Mouse (Mus musculus) adrenal gland, postnatal 36 days (tissue): ENCODE data around the gene Ttc28. TPM values are rescaled to one million over a fixed set of nuclear protein-coding genes. Genes with fewer than 3 reads are reported as not detected.

Source experiments
- DNase-seq, 2 experiments: peaks; one replicate each; pipeline ENCODE4 v3.0.0; 2021; ENCODE audit warnings: mixed read lengths in 1 of 2
- total RNA-seq, 2 experiments: library from RNA; stranded (reverse); gene quantifications; 2 replicates each; pipeline ENCODE4 v1.2.3; 2021

Ttc28 gene
- total RNA-seq, 2 experiments from 2014 or later, result 18.5 to 21.9 TPM

DNA sequence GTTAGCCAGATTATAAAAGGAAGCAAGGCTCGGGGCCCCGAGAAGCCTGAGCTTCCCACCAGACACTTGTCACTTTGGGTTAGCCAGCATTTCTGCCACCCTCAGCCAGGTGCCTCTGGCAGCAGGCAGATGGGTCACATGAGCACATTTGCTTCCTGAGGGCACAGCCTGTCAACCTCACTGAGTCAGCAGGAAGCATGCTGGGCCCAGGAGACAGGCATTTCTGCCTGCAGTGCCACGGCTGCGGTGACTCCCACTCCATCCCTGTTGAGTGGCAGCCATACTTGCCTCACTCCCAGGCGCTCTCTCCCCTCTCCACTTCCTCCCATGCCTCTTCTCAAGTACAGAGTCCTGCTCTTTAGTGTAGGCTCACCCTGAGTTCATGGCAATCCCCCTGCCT, 395.3 kb downstream of the Ttc28 start:
- no peak for DNase-seq

DNA sequence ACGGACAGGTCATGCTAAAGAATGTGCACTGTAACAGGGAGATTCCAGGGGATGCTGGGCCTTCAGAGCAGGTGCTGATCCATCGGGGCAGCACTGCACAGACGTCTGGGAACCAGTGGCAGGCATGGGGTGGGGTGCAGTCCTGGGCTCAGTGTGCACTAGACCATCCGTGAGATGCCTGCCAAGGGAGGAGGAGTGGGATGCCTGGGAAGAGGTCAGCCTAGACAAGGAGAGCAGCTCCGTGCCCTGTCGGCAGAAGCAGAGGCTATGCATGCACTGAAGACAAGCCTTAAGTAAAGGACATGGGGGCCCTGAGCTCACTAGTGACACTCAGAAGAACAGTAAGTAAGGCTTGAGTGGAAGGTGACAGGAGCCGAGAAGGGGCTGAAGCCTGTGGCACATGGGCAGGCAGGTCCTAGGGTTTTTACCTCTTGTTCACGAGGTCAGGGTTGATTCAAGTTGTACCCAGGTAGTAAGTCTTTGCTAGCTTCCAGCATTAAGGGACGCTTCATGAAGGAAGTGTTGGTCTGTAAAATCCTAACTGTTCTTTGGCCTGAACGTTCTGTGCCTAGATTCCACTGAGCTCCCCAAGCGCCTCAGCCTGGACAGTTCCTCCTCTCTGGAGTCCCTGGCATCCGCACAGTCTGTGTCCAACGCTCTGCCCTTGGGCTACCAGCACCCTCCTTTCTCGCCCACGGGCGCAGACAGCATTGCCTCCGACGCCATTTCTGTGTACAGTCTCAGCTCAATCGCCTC, 405.0 kb downstream of the Ttc28 start:
- DNase-seq, result no peak

DNA sequence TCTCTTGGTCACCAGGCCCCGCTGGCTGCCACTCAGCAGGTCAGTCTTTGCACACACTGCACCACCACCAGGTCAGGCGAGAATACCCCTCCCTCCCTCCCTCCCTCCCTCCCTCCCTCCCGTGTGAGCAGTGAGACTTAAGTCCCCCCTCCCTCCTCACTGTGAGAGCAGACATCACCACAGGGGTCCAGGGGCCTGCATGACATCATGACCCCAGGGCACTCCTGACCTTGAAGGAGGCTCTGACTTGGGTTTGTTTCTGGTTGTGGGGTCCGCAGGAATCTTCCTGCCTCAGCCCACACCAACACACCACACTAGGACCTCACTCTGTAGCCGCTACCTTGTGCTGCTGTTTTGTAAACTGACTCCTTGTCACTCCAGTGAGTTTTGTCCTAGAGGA, 408.0 kb downstream of the Ttc28 start:
- no peak for DNase-seq

DNA sequence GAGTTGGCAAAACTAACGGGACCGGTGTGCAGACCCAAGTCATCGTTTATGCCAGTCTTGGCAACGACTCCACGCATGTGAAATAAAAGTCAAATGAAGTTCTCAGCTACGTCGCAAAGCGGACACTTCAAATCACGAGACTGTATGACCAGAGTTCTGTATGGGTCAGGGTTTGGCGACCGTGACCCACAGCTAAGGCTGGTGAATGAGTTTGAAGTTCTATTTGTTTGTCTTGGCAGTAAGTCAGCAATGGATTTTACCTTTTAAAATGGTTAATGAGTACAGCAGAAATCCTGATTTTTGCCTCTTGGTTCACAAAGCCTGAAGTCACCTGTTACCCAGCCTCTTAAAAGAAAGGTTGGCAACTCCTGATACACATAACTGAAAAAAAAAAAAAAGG, 408.9 kb downstream of the Ttc28 start:
- DNase-seq, result no peak

DNA sequence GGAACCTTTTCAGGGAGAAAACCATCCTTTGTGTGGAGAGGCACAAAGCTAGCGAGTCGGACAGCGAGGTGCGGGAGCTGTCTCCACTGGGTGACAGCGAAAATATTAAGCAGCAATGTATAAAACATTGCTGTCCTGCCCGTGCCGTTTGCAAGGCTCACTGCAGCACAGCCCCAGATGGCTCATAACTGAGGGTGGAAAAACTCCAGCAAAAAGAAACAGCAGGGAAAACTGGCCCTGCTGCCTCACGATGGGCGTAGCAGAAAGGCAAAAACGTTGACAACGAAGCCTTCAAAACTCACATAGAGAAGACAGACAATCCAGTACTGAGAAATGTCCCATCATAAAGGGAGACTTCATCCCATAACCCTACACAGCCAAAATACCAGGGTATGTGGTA, 410.5 kb downstream of the Ttc28 start:
- DNase-seq, result no peak

DNA sequence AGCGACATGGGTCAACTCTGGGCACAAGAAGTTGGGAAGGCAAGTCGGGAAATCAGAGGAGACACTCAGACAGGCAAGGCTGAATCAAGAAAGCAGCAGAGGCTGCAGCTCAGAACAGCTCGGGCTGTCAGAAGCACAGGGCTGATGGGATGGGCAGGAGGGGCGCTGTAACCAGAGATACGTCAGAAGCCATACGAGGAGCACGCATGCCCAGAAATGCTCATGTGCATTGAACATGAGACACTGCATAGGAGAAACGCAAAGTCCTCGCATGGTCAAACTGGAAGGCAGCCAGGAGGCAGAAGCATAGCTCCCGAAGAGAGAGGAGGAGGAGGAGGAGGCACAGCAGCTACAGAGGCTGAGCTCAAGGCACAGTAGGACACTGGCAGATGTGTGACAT, 412.0 kb downstream of the Ttc28 start:
- no peak for DNase-seq

DNA sequence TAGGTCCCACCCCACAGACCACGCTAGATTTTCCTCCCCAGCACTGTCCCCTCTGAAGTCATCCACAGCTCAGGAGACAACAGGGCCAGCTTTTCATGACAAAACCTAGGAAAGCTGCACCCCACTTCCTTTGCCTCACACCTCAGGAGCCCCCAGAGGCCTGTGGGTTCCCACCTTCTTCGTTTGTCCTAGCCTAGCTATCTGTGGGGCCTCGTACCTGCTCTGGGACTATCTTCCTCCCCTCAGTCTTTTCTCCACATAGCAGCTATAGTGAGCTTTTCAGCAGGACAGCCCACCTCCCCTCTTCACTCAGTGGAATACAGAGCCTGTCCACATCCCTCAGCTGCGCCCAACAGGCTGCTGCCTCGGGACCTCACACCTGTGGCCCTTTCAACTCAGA, 418.2 kb downstream of the Ttc28 start:
- no peak for DNase-seq

DNA sequence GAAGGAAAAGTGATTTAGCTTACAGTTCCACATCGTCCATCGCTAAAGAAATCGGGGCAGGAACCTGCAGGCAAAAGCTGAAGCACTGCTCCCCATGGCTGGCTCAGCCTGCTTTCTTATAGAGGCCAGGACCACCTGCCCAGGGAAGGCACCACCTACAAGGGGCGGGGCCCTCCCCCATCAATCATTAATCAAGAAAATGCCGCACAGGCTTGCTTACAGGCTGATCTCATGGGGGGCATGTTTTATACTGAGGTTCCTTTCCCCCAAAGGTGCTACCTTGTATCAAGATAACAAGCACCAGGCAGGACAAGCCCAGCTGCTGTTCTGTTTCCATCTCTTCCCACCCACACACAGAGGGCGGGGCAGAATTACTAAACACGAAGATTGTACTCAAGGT, 419.1 kb downstream of the Ttc28 start:
- DNase-seq, result no peak

DNA sequence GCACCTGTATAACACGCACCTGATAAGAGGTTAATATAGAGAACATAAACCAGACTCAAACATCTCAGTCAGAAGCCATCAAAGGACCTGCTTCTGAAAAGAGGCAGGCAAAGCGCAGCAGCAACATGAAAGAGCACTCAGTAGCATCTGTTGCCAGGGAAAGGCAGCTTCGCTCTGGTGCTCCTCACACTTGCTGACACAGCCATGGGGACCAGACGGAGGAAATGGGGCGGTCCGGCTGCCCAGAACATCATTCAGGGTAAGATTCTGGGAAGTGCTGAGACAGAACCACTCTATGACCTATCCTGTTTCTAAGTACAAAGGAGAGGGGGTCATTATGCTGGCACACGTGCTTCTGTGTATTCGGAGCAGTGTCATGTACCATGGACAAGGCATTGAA, 421.2 kb downstream of the Ttc28 start:
- DNase-seq, result no peak

DNA sequence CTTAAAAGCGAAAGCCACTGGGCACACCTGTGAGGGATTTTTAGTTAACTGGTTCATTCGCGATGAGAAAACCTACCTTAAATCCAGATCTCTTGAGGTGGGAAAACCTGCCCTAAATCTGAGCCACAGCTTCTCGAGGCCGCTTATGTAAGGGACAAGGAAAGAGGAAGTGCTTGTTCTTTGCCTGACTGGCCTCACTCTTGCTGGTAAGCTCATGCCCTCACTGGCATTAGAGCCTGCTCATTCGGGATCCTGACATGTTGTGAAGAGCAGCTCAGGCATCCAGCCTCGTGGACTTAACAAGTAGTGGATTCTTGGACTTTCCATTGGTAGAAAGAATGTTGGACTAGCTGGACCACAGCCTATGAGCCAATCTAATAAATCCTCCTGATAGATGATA, 422.1 kb downstream of the Ttc28 start:
- no peak for DNase-seq

DNA sequence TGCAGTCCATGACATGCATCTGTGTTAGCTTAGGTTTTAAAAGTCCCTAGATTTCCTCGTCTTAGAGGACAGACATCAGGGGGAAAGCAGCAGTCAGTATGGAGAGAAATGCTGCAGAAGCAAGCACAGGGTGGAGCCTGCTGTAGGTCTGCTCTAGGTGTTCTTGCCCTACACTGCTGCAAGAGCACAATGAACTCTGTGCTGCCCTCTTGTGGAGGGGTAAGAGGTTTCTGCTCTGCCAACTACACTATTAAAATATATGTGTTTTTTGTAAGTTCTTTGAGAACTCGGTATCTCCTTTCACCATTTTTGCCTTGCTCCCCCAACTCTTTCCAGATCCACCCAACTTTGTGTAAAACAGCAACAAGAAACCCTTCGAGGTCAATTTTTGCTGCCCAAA, 425.1 kb downstream of the Ttc28 start:
- DNase-seq, result no peak

DNA sequence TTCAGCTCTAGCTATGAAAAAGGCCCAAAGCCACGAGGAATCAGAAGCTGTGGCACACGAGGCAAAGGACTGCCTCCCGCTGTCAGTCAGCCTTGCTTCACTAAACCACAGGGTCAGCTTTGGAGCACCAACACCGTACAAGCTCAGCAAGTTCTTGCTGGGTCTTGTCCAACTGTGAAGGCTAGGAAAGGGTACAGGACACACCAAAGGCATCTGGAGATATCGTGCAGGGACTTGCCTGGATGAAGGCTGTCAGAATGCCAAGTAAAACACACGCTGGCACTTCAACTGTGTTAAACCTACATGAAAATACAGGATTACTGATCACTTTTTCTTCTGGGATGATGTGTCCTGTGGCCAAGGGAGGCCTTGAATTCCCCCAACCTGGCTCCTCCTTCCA, 430.6 kb downstream of the Ttc28 start:
- DNase-seq, result no peak

DNA sequence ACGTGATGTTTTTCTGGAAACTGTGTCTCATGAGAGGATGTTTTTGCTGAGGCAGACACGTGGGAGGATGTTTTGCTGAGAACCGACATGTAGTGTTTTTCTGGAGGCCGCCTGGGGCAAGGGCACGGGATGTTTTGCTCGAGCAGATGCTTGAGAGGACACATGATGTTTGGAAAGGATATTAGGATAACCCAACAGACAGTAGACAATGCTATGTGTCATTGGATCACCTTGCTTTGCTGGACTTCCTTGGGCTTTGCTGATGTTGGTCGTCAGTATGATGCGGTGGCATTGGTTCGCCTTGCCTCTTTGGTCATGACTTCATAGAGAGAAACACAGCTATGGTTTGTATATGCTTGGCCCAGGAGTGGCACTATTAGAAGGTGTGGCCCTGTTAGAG, 434.2 kb downstream of the Ttc28 start:
- no peak for DNase-seq

DNA sequence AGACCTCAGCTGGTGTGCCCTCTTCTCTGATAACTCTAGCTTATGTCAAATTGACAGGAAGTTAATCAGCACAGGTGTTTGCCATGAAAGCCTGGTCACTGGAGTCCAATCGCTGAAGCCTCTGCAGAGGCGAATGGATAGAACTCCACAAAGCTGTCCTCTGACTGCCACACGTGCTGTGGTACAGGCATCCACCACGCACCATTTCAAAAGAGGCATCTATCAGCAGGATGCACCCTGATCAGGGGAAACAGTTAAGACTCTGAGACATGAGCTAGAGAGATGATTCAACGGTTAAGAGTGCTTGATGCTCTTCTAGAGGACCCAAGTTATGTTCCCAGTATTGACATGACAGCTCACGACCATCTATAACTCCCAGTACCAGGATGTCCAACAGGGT, 435.5 kb downstream of the Ttc28 start:
- no peak for DNase-seq

DNA sequence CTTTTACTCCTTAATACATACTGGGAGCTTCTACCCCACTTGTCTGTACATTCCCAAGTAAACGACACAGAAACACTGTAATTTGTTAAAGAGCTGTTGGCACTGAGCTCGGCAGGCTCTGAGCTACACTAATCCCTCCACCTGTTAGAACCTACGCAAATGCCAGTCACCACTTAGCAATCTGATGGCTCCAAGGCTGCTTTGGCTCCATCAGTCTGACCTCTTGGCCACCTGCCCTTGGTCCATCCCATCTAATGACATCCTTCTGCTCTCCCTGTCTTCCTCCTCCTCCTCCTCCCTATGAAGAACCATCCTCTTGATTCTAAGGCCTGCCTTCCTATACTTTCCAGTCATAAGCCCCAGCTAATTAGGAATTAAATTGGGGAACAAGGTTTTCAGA, 437.9 kb downstream of the Ttc28 start:
- DNase-seq, result no peak

DNA sequence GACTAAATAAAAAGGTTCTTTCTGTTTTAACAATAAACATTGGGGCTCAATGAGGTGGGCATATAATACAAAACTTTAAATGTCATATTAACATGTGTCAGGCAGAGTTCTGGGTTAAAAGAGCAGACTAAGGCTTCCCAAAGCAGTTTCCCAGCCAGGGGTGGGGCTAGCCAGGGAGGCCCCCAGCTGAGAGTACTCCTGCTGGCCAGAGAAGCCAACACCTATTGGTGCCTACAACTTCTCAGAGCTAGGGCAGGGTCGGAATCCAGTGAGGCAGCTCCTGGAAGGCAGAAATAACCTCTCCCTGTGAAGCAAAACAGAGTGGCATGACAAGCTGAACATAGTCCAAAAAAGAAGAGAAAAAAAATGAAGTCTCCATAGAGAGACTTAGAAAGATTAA, 439.3 kb downstream of the Ttc28 start:
- DNase-seq, result no peak

DNA sequence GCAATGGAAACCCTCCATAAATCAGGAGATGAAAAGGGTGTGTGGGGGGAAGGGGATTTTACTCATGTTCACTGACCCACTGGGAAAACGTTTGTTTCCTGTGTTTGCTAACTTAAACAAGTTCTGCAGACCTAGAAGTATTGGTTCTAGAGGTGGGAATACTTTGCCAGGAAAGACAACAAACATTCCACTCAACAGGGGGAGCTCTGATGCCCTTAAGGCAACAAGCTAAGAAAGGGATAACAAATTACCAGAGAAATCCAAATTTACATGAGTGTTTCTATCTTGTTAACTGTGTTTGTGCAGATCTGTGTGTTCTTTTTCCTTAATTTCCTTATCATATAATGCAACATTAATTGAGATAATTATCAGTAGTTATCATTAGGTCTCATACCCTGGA, 446.2 kb downstream of the Ttc28 start:
- DNase-seq, result no peak

DNA sequence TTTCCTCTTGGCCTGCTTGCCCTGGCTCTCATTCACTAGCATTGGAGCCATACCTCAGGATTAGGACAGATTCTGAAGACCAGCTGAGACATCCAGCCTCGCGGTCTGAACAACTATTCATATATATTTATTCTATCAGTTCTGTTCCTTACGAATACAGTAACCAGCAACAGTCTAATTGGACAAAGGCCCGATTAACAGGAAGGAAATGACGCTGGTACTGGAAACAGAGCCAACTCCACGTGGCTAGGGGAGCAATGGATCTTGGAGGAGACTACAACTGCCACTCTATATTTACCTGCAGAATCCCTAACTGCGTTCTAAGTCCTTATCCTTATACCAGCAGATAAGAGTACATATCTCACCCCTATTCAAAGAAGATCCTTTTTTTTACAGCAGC, 447.8 kb downstream of the Ttc28 start:
- DNase-seq, result no peak

DNA sequence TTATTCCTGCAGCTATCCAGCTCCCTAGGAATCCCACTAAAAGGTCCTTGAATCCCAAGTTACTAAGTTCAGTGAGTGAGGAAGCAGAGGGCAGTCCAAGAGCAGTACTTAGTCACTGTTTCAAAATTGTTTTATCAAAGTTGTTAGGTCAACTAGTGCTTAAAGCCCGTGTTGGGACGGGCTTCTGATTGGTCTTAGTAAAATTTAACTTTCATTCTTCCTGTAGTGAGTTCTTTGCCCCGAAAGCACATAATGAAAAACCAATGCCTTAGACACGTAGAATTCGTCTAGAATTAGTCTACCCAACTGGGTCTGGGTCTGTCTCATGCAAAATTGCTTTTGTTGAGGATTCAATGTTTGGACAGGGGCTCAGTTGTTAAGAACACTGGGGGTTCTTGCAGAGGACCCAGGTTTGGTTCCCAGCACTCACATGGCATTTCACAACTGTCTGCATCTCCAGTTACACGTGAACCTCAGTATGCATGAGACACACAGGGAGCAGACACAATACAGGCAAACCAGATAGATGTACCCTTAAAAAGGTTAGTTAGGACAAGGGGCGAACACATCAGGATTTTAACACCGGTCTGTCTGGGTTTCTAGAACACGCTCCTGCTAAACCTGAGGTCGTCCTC, 450.3 kb downstream of the Ttc28 start:
- DNase-seq, result no peak

DNA sequence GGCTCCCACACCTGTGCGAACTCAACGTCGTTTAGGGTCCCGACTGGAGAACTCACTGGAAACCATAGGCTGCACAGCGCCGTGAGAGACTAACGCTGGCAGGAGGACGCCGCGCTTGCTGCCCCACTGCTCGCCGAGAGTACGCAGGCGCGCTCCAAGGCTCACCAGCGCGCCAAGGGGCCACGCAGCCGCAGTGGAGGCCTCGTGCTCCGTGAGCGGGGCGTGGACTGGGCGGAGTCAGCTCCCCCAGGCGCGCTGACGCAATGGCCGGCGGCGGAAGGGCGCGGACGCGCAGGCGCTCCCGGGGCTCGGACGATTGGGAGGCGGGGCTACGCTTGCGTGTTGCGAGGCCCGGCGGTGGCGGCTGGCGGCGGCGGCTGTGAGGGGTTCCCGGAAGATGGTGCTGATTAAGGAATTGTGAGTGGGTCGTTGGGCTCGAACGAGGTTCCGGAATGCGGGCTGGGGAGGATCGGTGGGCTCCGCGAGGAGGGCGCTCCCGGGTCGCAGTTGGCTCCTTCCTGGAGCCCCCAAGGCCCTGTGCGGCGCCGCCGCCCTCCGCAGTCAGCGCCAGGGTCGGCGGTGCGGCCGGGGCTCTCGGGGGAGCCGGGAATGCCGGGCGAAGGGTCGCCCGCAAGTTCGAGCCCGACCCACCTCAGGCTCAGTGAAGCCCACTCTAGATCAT, 451.0 kb downstream of the Ttc28 start, which contains the start of gene Pitpnb:
Gene Pitpnb, plus strand, starts transcription at position 347 of the 682 bp plus-strand sequence.
- peak; percentile 99 to 100 for DNase-seq

DNA sequence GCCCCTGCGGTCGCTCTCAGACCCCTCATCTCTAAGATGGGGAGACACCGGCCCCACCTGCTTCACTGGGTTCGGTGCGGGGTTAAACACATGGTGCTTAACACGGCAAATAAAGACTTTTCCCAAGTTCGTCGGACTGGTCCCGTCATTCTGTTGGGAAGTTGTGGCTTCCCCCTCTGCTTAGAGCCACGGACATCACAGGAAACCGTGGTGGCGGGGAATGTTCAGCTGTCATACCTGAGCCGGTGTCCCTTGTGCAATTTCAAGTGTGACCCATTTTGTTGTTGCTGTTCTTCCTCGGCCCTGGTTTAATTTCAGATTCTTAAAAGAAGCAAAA, 451.5 kb downstream of the Ttc28 start:
- DNase-seq, result peak in 1 of 2 experiments; percentile 14

DNA sequence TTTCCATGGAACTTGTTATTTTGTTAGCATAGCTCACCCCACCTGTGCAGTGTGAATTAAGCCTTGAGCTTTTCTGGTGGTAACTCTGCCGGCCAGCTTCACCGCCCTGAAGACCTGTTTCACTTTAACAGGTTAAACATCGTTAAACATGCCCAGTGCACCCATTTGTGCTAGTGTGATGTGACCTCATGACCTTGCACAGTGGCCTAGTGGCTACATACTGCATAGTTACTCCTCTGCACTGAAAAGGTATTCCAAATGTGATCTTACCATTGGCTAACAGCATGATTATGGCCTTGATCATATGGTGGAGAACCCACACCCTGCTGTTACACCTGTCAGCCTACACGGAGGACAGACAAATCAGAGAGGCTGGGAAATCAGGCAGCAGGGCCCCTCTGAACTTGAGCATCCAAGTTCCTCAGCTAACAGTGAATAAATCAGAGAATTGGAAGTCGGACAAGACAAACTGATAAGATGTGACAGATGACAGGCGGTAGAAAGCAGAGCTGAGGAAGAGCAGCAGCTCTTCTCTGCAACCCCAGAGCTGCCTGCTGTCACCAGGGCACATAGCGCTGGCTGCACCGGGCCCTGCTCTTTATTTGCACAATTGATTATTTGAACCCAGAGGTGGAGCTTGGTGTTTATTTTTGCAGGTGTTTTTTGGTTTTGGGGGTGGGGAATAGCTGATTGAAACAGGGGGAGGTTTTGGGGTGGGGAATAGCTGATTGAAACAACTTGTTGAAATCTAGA, 456.5 kb downstream of the Ttc28 start:
- DNase-seq, result no peak
